Mouse (Mus musculus) limb, embryonic 10.5 days (tissue): ENCODE data around the gene Nos2. TPM values are rescaled to one million over a fixed set of nuclear protein-coding genes. Genes with fewer than 3 reads are reported as not detected.
"Not testable (repeated sequence)": the region's sequence is repeated elsewhere in the genome, so short reads cannot be mapped to it uniquely, and the experiment has no call there.

Experiments used
- DNase-seq: peaks from one replicate; pipeline ENCODE4 v3.0.0-alpha.2; 2017; ENCODE audit warnings: low spot score
- H3K27ac ChIP-seq: fragments of 300-500 bp; sonication (generic); 2 replicates; pipeline ENCODE4 v1.5.1; 2016; ENCODE audit warnings: mild to moderate bottlenecking
- H3K27me3 ChIP-seq: fragments of 300-500 bp; sonication (generic); 2 replicates; pipeline ENCODE4 v1.6.1; 2016; ENCODE audit warnings: low read depth, mild to moderate bottlenecking; ENCODE audit not compliant: poor library complexity, severe bottlenecking
- H3K36me3 ChIP-seq: fragments of 300-500 bp; sonication (generic); 2 replicates; pipeline ENCODE4 v1.6.1; 2016; ENCODE audit warnings: mild to moderate bottlenecking, moderate library complexity
- H3K4me1 ChIP-seq: fragments of 300-500 bp; sonication (generic); 2 replicates; pipeline ENCODE4 v1.6.1; 2016
- H3K4me3 ChIP-seq: fragments of 300-500 bp; sonication (generic); 2 replicates; pipeline ENCODE4 v1.5.1; 2016; ENCODE audit warnings: mild to moderate bottlenecking, moderate library complexity
- H3K9me3 ChIP-seq: fragments of 300-500 bp; sonication (generic); replicated peaks from 2 replicates; pipeline ENCODE4 v1.6.1; 2016; ENCODE audit warnings: mild to moderate bottlenecking
- WGBS: fragments of 180-500 bp; shearing (Covaris S2); methylation state at CpG from one replicate; pipeline ENCODE4 v1.1.7; 2016; 5-methylcytosine and 5-hydroxymethylcytosine counted together
- polyA plus RNA-seq: library from polyadenylated mRNA; unstranded; fragments of >200 nt; fragmentation: Nextera tagmentation; extraction: Ambion mirVana; gene quantifications from 2 replicates; pipeline ENCODE4 v1.2.1, GENCODE M21; 2016

The Nos2 gene
- polyA plus RNA-seq, 1 experiment from 2014 or later, result 1.4 TPM

DNA sequence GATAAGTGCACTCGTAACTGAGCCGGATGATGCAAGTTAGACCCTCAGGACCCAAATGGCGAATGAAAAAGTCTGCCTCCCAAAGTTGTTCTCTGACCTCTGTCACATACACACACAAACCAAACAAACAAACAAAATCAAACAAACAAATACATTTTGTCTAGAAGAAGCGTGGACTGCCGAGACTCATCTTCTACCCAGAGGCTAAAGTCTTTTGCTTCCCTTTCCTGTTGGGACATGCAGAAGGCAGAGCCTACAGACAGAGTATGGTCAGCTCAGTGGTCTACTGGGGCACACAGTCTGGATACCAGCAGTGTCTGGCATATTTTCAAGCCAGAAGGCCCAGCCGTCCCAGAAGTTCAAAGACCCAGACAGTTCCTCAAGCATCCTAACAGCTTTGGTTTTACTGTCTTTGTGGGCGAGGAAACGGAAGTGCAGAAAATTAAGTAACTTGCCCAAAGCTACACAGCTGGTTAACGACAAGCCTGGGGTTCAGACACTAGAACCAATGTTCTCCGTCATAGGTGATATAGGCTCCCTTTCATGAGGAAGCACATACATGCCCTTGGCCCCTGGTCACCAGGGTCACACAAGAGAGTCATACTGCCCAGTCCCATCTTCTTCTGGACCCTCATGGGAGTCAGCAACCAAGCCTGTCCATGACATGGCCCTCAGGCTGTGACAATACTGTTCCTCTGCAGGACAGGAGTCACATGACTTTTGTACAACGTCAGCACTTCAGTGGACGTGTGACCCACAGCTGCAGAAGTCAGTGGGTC, 62.1 kb downstream of the Nos2 start:
- Histone ChIP-seq H3K27me3 (no peaks in the 10 kb centered on the region), H3K4me3 (no peak overlapping the region), H3K4me1 (0 out of 2 replicates have a peak, but pooled peaks cover 4% of the 10 kb centered on the region), H3K36me3 (no peaks in the 10 kb centered on the region), H3K9me3 (no peaks in the 10 kb centered on the region), H3K27ac (no peak overlapping the region)
- WGBS, result 82% methylated on average over 12 of the region's 12 CpGs
- no peak for DNase-seq

DNA sequence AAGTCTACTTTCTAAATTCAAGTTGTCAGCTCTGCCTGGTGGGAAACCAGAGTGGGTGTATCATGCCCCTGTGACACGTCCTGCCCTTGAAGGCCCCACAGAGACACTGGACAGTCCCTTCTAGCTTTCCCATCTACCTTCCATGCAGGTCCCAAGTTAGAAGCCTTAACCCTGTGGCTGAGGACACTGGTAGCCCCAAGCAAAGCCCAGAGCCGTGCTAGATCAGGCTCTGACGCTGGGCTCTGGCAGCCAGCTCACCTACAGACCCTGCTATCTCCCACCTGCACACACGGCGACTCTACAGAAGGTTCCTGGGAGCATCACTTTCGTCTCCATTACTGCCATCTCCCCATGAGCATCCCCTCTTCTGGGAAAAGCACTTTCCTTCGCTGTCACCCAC, 63.0 kb downstream of the Nos2 start:
- H3K4me1 ChIP-seq, result 0 out of 2 replicates have a peak, but pooled peaks cover 4% of the 10 kb centered on the region
- no peaks in the 10 kb centered on the region for H3K9me3 ChIP-seq
- 81% methylated on average over 7 of the region's 7 CpGs for WGBS
- H3K27ac ChIP-seq, result no peak overlapping the region
- no peak overlapping the region for H3K4me3 ChIP-seq
- H3K36me3 ChIP-seq, result no peaks in the 10 kb centered on the region
- H3K27me3 ChIP-seq, result no peaks in the 10 kb centered on the region
- DNase-seq, result no peak

DNA sequence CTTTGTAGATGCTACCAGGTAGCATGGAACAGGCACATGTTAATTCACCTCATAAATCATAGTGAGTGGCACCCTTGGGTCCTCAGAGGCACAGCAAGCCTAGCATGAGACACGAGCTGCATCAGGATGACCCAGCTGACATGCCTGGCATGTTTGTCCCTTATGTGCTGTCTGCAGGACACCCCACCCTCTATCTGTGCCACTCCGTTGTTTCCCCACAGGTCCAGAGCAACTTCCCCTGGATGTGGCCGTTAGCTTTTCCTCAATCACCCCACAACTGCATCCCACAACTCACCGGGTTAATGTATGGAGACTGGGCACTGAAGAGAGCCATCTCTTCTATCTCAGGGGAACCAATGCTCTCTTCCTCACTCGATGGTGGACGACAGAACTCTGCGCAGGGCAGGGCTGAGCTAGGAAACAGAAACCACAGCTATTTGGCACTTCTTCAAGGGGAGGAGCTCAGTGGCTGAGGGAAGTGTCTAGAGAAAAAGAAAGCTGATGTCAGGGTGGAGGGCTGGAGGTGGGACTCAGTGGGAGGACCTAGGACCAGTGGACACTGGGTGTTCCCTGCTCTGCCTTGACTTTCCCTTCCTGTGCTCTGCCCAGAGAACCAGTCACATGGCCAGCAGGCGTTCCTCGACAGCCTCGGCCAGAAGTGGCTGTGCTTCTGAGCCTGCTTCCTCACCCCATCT, 64.0 kb downstream of the Nos2 start, which contains the start of gene Lgals9:
TSS of gene Lgals9 (minus strand) at position 464 of the 695 bp plus-strand sequence.
- no peaks in the 10 kb centered on the region for H3K36me3 ChIP-seq
- WGBS, result 73% methylated on average over 10 of the region's 10 CpGs
- no peak within 1 kb of the TSS for H3K27ac ChIP-seq
- H3K27me3 ChIP-seq, result no peaks in the 10 kb centered on the region
- no peaks in the 10 kb centered on the region for H3K9me3 ChIP-seq
- 0 out of 2 replicates have a peak, but pooled peaks cover 4% of the 10 kb centered on the region for H3K4me1 ChIP-seq
- H3K4me3 ChIP-seq, result no peak within 1 kb of the TSS
- DNase-seq, result no peak

DNA sequence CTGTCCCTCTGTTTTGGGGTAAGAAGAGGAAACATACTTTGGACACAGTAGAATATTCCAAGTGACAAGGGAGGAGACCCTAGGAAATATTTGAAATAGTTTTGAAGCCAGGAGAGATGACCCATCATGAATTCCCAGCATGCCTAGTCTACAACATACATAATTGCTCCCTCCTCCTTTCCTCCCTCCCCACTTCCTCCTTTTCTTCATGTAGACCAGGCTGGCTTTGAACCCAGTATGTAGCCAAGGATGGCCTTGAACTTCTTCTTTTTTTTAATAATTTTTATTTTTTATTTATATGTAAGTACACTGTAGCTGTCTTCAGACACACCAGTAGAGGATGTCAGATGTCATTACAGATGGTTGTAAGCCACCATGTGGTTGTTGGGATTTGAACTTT, 64.9 kb downstream of the Nos2 start:
- Histone ChIP-seq H3K27ac (no peak overlapping the region), H3K4me1 (0 out of 2 replicates have a peak, but pooled peaks cover 4% of the 10 kb centered on the region), H3K27me3 (no peaks in the 10 kb centered on the region), H3K36me3 (no peaks in the 10 kb centered on the region), H3K4me3 (no peak overlapping the region), H3K9me3 (no peaks in the 10 kb centered on the region)
- DNase-seq, result no peak

DNA sequence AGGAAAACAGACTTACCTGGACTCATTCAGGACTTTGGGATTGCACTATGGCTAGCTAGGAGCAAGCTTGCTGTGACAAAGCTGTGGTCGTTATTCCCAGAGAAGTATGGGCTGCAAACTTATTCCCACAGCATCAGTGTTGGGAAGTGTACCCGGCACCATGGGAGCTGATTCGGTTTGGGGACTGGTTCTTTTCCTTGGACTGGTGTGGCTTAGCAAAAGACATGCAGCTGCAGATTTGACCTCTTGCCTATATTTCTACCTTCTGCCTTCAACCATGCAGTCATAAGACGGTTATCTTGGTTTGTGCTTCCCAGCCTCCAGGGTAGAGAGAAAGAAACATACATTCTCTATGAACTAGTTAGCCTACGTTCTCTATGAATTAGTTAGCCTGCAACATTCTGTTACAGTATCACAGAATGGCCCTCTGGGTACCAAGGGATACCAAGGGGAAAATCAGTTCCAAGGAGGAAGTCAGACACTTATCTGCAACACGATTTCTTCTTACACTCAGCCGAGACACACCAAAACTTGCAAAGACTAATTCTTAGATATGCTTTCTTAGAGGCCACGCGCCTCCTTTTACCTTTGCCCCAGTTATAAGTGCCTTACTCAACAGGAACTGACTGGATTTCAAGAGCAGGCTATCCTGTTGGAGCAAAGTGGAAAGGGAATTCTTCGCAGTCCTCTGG, 65.9 kb downstream of the Nos2 start:
- no peak overlapping the region for H3K4me3 ChIP-seq
- no peaks in the 10 kb centered on the region for H3K36me3 ChIP-seq
- no peak for DNase-seq
- 0 out of 2 replicates have a peak, but pooled peaks cover 4% of the 10 kb centered on the region for H3K4me1 ChIP-seq
- no peak overlapping the region for H3K27ac ChIP-seq
- no peaks in the 10 kb centered on the region for H3K27me3 ChIP-seq
- WGBS, result 92% methylated on average over 10 of the region's 10 CpGs
- no peaks in the 10 kb centered on the region for H3K9me3 ChIP-seq

DNA sequence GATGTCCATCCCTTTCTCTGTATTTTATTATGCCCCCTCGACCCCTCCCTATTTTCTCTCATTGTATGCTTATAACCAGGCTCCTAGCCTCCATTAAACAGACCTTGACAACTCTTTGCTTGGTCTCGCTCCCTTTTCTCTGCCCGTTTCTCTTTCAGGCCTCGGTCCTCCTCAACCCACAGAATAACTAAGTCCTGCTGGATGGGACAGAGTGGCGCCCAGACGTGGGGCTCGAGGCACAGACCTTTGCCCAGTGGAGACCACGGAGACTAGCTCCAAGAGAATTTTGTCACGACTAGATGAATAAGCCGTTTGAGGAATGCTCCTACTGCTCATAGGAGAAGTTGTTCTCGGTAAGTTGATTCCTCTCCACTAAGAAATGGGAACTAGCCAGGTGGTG, 68.6 kb downstream of the Nos2 start:
- H3K4me1 ChIP-seq, H3K36me3 ChIP-seq, DNase-seq, H3K27ac ChIP-seq, H3K4me3 ChIP-seq, H3K9me3 ChIP-seq, H3K27me3 ChIP-seq: not testable (repeated sequence)
- 92% methylated on average over 11 of the region's 11 CpGs for WGBS

DNA sequence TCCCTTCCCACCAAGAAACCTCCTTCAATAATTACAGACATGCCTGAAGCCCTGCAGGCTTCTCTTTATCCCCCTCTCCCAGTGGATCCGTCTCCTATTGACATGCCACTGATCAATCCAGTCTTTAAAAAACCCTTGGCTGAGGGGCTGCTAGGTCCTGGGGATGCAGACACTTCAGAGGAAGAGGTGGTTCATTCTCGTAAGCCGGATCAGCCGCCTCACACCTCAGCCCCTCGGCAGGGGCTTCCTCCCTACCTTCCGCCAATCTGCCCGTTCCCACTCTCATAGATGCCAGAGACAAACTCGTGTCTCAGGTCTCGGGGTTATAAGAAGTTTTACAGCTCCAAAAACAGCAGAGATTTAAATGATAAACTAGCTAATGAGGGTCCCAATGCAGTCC, 69.5 kb downstream of the Nos2 start:
- Histone ChIP-seq H3K27ac (no peak overlapping the region), H3K9me3 (no peaks in the 10 kb centered on the region), H3K27me3 (no peaks in the 10 kb centered on the region), H3K36me3 (no peaks in the 10 kb centered on the region), H3K4me3 (no peak overlapping the region), H3K4me1 (no peaks in the 10 kb centered on the region)
- DNase-seq, result no peak
- WGBS, result 96% methylated on average over 9 of the region's 9 CpGs

DNA sequence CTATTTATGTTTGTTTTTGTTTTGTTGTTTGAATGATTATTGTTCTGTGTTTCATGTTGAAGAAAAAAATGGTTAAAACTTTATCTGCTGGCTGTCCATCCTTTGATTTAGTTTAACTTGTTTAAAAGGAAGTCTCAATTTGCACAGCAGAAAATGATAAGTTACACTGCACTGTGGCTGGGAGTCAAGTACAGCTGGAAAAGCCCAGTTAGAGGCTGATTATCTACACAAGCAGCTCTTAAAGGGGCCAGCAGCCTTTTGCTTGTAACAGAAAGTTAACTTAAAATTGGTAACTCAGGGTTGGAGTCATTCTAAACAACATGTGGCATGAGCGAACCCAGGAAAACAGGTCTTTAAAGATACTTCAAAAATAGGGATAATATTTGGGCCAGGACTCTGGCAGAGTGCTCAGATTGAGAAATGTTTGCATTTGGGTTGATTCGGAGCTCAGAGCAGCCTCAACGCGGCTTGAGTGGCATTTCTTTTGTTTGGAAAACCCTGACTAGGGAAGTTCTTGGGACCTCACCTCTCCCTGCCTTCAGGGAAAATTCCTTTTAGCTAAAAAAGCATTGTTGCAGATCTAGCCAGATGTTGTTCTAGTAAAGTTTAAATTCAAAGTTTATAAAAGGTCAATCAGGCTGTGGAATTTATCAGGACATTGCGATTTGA, 70.4 kb downstream of the Nos2 start:
- H3K4me3 ChIP-seq, DNase-seq, H3K27me3 ChIP-seq, H3K36me3 ChIP-seq, H3K27ac ChIP-seq, H3K9me3 ChIP-seq, H3K4me1 ChIP-seq: not testable (repeated sequence)
- 88% methylated on average over 5 of the region's 5 CpGs for WGBS

DNA sequence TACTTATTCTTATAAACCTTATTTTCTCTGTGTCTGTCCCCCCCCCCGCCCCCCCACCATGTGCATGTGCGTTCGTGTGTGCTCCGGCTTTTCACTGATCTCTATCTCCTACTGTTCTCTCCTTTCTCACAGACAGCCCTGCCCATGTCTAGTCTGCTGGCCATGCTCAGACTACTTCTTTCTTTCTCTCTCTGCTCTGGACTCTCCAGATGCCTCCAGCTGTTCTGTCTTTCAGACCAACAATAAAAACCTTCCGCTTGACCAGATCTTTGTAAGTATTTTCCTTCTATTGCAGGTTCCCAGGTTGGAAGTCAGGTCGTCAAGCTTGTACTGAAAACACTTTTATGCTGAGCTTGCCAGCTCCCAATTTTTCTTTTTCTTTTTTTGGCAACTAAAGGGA, 78.5 kb downstream of the Nos2 start:
- DNase-seq, result no peak
- Histone ChIP-seq H3K4me1 (peaks cover 13% of the 10 kb centered on the region), H3K9me3 (no peaks in the 10 kb centered on the region), H3K36me3 (no peaks in the 10 kb centered on the region), H3K27me3 (no peaks in the 10 kb centered on the region), H3K4me3 (no peak overlapping the region), H3K27ac (no peak overlapping the region)
- WGBS, result 84% methylated on average over 6 of the region's 6 CpGs

DNA sequence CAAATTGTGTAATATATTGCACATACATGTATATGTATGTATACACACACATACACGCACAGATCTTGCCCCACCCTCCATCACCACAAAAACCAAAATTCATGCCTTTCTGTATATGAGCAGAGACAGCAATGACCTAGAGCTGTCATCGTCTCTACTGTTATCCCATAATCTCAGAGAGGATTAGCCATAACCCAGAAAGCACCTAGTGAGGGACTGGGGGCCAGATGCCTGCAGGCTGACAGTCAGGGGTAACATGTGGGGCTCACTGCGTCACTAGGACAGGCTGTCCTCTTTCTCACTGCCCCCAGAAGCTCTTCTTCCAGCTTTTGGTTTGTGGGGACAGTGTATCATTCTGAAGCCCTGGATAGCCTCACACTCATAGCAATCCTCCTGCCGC, 81.3 kb downstream of the Nos2 start:
- 90% methylated on average over 4 of the region's 4 CpGs for WGBS
- H3K4me1 ChIP-seq, result peaks cover 13% of the 10 kb centered on the region
- H3K27me3 ChIP-seq, result no peaks in the 10 kb centered on the region
- no peaks in the 10 kb centered on the region for H3K36me3 ChIP-seq
- no peaks in the 10 kb centered on the region for H3K9me3 ChIP-seq
- no peak for DNase-seq
- no peak overlapping the region for H3K27ac ChIP-seq
- no peak overlapping the region for H3K4me3 ChIP-seq

DNA sequence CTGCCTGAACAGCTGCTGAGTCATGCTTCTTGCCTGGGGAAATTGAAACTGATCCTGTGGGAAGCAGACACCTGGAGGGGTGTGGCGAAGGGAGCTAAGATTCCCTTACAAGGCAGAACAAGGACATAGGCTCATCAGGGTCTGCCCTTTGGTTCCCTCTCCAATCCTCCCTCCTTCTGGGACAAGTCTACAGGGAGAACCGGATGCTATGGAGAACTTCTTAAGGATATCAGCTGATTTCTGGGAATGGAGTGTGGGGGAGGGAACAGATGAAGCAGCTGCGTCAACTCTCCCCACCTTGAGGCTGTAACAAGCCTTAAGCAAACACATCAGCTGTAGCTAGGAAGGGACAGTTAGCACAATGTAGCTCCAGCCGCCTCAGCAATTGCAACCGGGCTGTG, 82.0 kb downstream of the Nos2 start:
- Histone ChIP-seq H3K36me3 (no peaks in the 10 kb centered on the region), H3K27me3 (no peaks in the 10 kb centered on the region), H3K4me1 (peaks cover 13% of the 10 kb centered on the region), H3K27ac (no peak overlapping the region), H3K9me3 (no peaks in the 10 kb centered on the region), H3K4me3 (no peak overlapping the region)
- no peak for DNase-seq
- WGBS, result 68% methylated on average over 5 of the region's 5 CpGs

DNA sequence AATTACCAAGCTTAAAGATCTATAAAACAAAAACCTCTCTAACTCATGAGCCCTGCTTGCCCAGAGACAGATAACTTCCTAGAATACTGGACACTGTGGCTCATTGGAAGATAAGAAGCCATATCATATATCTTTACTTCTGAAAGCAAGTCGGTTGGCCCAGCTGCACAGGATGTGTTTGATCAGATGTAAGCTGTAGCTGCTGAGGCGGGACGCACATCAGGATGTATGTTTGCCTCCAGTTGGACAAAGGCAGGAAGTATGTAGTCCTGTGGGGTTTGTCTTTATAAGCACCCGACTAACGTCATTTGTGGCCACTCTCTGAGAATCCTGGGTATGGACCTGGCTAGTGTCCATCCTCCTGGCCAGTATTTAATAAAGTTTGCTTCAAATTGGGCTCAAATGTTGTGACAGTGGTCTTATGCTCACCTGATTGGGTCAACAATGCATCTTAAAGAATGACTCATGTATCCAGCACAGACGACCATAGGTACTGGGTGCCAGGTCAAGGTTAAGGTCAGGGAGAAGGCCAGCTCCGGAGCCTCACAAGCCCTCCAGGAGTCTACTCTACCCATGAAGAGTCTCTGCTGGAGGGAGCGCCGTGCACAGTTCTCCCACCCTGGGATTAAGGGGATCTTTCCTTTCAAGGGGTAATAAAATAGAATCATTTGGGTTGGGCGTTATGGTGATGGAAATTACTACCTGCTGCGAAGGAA, 82.6 kb downstream of the Nos2 start:
- no peak for DNase-seq
- Histone ChIP-seq H3K9me3 (no peaks in the 10 kb centered on the region), H3K27me3 (no peaks in the 10 kb centered on the region), H3K4me1 (peaks cover 13% of the 10 kb centered on the region), H3K36me3 (no peaks in the 10 kb centered on the region), H3K27ac (no peak overlapping the region), H3K4me3 (no peak overlapping the region)
- 82% methylated on average over 11 of the region's 11 CpGs for WGBS
